Mouse (Mus musculus) layer of hippocampus, adult 8-10 months (tissue): ENCODE data around the gene Mdm1. TPM values are rescaled to one million over a fixed set of nuclear protein-coding genes. Genes with fewer than 3 reads are reported as not detected.

Source experiments
- DNase-seq, 2 experiments: peaks; one replicate each; pipeline ENCODE4 v3.0.0; 2022; ENCODE audit warnings: low spot score in 2 of 2
- total RNA-seq, 4 experiments: library from RNA; stranded (reverse); gene quantifications; 2 replicates each; pipeline ENCODE4 v1.2.4; 2022

The Mdm1 gene
- total RNA-seq: 10 to 100 TPM in 3 of 4 experiments, 1 to 10 TPM in 1; 8.2 to 13.1 (median 10.8) TPM

DNA sequence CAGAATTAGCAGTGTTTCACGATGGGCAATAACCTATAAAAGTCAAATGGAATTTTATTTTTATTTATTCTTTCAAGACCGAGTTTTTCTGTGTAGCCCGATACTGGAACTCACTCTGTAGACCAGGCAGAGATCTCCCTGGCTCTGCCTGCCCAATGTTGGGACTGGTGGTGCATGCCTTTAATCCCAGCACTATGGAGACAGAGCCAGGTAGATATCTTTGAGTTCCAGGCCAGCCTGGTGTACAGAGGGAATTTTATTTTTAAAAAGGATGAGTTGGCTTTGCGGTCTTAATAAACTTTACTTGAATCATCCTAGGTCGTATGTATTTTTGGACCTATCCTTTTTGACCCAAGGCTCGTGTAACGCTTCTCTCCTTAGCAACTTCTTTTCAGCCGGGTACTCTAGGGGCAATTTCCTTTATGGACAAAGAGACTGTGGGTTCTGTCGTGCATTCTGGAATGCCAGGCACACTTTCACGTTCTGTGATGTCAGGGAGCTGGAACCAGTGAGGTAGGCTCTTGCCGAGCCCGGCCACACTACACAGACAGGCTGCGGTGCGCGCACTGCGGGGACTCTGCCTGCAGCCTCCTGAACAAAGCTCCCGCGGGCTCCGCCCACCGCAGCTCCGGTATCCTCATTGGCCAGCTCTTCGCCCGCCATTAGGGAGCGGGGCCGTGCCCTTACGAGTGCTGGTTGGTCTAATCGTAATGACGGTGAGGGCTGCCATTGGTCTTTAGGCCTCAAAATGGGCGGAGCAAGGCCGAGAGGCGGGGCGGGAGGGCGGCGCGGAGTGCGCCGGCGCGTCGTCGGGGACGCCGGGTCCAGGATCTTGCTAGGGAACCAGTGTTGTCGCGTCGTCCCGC is at the start of gene Mdm1:
Gene Mdm1, plus strand, starts transcription at position 794 of the 866 bp plus-strand sequence.
- peak; percentile 97 for DNase-seq

DNA sequence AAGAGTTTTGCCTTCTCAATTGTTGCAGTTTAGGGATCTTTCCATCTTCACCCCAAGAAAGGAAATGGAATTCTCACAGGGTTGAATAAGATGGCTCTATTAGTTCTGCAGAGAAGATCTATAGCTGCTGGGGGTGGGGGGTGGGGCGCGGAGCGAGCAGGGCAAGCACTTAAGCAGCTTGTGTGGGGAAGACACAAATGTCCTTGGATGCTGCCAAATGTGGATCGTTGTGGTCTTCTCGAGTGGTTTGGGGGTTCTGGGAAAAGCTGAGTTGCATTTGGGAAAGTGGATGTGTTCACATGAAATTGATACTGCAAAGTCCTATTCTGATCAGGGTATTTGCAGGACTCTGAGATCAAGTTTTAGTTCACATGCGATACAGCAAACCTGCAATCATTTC is 48.9 kb upstream of the Mdm1 start:
- no peak for DNase-seq

GRCm38 (mm10) chr10:118093728-118094127 is 47.9 kb upstream of the Mdm1 start:
- no peak for DNase-seq

DNA sequence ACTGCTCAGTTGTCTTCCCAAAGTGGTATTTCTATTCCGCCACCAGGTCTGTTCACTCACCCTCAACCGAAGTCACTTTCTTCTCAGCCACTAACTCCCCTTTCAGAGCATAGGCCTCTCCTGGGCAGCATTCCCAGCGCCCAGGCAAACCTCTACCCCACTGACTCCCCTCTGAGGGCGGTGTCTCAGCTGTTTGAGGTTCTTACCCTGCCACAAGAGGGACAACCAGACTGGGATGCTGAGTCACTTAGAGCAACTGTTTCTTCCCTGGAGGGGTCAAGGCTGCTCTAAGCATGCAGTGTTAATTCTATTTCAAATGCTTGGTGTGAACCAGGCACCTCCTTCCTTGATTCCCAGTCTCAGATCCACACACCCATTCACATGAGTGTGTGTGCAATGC is 46.8 kb upstream of the Mdm1 start:
- DNase-seq: no peak

- DNase-seq: no peak
Observed at GRCm38 (mm10) chr10:118096223-118096622, 45.4 kb upstream of the Mdm1 start.

- no peak for DNase-seq
Observed at GRCm38 (mm10) chr10:118097898-118098297, 43.7 kb upstream of the Mdm1 start.

DNA sequence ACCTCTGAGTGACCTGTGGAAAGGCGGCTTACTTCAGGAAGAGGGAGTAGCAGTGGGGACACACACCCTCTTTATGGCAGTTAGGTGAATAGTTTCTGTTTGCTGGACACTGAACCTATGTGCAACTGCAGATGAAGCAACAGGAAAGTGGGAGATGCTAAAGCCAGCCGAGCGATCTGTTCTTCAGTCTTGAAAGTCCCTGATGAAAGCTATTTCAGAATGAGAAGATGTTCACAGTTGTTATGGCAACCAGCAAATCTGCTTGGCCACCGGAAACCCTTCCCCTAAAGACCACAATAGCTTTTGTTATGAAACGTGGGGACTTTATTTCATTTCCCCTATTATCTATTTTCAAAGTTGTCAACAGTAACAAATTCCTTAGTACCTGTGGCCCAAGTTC is 41.0 kb upstream of the Mdm1 start:
- no peak for DNase-seq

DNA sequence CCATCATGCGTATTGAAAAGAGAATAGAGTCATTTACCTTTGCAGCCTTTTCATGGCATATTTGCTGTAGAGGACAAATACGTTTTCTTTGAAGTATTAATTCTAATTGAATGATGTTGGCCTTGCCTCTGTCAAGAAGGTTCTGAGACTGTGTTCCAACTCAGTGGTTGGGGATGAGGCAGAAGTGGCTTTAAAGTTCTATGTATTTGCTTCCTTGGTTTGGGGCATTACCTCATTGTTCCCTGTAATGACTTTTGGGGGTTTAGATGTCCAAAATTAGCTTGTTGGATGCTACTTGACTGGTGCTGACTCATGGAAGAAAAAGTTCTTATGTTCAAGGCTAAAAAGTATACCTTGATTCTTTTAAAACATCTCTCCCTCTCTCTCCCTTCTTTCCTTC is 40.6 kb upstream of the Mdm1 start:
- no peak for DNase-seq

DNA sequence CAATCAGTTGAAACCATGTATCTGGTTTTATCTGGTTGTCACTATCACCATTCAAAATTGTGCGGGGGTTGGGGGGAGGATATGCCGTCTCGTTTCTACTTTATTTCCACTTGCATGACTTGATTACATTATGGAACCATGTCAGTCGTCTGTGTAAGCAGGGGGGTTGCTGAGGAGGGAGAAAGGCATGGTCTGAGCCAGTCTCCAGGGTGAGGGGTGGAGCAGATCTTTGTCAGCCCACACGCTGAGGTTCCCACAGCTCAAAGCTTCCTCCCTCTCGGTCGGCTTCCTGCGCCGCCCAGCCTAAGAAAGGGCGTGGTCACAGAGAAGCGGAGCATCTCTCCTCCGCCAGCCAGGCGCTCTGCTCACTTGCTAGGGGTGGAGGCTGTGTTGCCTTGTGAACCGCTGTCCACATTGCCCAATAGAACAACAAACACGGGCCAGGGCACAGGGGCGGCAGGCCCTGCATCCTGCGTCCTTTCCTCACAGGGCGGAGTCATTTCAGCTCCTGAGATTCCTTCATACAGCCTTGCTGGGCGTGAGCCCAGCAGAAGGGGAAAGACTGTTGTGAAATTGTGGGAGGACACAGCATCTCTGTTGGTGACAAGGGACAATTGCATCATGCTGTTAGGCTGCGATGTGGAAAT is 38.5 kb upstream of the Mdm1 start:
- DNase-seq: peak; percentile 73 to 76

DNA sequence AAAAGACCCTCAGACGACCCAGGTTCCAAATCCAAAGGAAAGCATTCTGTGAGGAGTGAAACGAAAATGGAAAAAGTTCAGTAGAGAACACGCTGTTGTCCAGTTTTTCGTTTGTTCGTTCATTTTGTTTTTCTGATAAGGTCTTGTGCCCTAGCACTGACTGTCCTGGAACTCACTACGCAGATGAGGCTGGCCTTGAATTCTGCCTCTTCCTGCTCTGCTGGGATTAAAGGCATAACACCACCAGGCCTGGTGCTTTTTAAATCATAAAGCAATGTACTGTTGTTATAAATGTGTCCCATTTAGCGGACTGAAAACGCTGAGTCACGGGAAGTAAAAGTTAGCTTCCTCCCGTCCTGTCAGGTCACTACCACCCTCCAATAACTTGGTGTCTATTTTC is 37.7 kb upstream of the Mdm1 start:
- DNase-seq: no peak

- DNase-seq: no peak
Observed at GRCm38 (mm10) chr10:118107031-118107430, 34.6 kb upstream of the Mdm1 start.

DNA sequence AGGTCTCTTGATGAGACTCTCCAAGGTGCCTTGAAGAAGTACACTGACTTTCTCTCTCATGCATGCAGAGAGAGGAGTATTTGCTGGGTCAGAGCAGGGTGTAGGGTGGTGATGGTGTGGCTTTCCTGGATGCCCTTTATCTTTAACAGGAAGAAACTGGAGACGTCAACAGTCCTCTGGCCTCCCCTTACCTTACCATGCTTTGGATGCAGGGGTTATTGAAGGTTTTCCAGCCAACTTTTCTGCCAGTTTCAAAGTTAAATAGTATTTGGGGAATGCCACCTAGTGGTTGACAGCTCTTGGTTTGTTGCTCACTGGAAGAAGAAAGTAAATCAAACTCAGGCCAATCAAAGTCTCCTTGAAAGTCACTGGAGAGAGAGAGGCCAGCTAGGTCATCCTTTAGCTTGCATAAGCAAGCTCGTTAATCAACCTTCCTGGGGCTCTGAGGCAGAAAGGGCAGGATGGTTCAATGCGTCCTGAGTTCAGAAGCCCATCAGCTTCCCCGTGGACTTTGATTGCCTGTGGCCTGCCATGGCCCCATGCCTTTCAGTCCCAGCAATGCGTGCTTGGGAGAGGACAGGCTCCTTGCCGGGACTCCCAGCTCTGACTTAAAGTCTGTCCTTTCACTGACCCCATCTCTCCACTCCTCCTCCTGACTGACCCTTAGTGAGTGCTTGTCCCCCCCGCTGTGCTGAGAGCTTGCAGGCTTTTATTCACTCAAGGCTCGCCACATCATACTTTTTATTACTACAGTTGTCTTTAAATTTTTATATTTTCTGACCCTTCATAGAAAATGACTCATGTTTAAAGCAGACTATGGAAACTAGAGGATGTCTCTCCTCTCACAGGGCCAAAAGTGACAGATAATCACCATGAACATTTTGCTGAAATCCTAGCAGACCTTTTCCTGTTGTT is 31.3 kb upstream of the Mdm1 start:
- DNase-seq: no peak

DNA sequence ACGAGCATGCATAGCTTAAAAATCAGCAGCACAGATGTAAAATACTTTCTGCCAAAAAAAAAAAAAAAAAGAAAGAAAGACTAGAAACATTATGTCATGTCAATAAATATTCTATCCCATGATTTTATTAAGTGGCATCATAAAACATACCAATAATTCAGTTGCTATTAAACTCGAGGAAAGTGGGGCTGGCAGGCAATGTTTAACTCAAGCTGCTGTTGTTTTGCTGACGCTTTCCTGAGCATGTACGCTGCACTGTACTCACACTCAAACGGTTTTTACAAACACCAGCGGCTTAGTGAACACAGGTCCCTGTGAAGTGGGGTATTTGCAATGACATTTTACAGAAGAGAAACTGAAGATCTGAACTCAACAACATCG is 30.7 kb upstream of the Mdm1 start:
- DNase-seq: no peak

- DNase-seq: no peak
Observed at GRCm38 (mm10) chr10:118111621-118112020, 30.0 kb upstream of the Mdm1 start.

DNA sequence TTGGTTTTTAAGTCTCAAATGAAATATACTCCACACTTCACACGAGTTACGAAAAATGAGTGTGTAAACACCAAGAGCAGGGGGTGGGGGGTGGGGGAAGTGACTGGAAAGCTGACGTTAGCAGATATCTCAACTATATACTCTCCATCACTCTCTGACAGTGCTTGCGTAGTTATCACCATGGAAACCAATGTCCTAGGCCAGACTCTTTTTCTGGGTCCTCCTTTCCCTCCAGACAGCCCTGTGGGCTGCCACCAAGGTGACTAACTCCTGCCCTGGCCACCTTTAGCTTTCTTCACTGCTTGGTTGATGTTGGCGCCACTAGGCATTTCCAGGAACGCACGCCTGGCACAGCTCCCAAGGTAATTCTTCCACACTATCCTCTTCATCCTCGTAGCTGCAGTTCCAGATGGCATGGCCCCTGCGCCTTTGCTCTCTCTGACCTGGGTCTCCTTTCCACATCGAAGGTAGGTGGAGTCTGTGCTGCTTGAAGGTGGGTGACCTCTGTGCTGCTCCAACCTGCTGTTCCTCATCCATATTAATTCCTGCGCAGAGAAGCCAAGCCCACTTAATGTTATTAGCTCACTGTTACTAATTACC is 29.2 kb upstream of the Mdm1 start:
- no peak for DNase-seq

DNA sequence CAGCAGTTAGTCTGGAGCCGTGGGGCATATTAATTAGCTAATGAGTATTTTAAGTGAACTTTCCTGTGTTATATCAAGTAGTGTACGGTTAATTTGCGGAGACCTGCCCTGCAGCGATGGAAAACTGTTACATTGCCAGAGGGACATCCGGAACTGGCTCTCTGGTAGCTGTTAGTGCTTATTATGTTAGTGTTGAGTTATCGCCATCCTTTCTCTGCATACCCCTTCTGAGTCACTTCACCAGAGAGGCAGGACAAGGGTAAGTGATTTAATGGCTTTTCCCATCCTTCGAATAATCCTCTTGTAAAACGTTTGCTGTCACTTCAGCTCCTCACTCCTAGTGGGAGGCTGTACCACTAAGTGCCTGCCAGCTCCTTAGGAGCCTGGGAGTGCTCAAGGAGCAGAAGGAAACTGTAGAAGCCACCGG is 28.3 kb upstream of the Mdm1 start:
- no peak for DNase-seq

GRCm38 (mm10) chr10:118114271-118114670 is 27.3 kb upstream of the Mdm1 start:
- no peak for DNase-seq

GRCm38 (mm10) chr10:118116456-118116855 is 25.2 kb upstream of the Mdm1 start:
- no peak for DNase-seq

DNA sequence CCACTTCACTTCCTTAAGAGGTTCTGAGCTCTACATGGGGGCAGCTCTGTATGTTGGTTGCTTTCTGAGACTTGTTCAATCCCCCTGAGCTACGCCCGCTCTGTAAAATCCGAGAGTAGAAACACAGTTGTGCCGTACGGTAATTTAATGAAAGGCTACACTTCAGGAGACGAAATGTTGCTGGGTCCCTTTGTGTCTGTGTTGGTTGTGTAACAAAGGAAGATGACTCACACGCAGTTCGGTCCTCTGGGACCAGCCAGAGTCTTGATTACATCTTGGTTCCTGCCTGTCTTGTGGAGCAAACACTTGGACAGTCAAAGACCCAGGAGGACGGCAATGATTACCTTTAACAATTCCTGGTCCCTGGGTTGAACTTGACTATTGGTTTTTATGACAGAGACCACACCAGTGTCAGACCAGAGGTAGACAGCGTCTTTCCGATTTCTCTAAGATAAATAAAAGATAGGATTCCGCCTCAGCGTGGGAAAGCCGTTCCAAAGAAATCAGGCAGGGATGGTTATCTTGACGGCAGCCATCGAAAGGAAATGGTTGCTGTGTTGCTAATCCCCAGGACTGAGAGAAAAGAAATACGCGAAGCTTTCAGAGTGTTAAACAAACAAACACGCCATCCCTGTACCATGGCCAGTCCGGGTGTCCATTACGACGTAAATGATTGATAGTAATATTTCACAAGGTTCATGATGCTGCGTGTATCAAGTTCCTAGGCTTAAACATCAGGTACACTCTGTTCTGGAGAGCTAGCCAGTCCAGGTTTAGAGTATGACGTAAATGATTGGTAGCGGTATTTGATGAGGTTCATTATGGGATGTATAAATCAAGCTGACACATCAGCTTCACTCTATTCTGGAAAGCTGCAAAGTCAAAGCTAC is 20.3 kb upstream of the Mdm1 start:
- no peak for DNase-seq

DNA sequence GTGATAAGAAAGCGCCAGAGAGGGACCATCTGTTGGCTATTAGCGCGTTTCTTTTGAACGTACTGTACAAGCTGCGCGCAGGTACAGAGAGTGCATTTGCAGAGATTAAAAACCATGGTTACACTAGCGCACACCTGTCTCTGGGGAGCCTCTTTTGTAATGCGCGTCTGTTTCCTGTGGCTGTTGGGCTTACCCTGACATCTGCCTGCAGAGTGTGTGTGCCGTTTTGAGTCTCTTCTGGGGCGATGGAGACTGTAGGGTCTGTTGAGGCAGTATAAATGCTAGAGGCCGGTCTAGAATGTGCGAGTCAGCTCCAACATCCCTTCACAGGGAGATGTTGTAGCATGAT is 19.7 kb upstream of the Mdm1 start:
- peak; percentile 23 to 52 for DNase-seq
